ENCODE assay signal across 8 mouse cellular contexts in genomic region chr13:43364985-43365824, GRCm38 (mm10). TPM values are rescaled to one million over a fixed set of nuclear protein-coding genes. Genes with fewer than 3 reads are reported as not detected.
DNase-seq lines count a peak whose midpoint lies in the region; ATAC-seq lines count a peak whose summit lies in the region.

Gene Sirt5, plus strand, starts transcription at chr13:43365496.

- H3K9ac ChIP-seq in intestine, embryonic 14.5 days (ENCODE audit: low read length): peak within 1 kb of the TSS; percentile 68

- peak within 1 kb of the TSS; percentile 90 for H3K4me2 ChIP-seq in intestine, embryonic 14.5 days (ENCODE audit: low read length)

- DNase-seq in adipocyte (ENCODE audit: low spot score): peak; percentile 34
- DNase-seq in embryo, embryonic 10 days (ENCODE audit: low spot score): peak; percentile 92
- peak; percentile 88 for DNase-seq in gastrocnemius, postnatal 14 days
- DNase-seq in intestine, embryonic 14.5 days (ENCODE audit: low spot score): peak; percentile 94
- DNase-seq in left cerebral cortex, postnatal 14 days (ENCODE audit: low spot score in 2 of 2): peak; percentile 83 to 84
- peak; percentile 95 for DNase-seq in mesoderm, embryonic 11.5 days (ENCODE audit: low read depth, low spot score)
- DNase-seq in right cerebral cortex, postnatal 36 days (ENCODE audit: low spot score in 2 of 2): peak; percentile 64 to 65
- peak; percentile 89 for DNase-seq in yolk sac, embryonic 10.5 days (ENCODE audit: low spot score)

- H3K27me3 ChIP-seq in intestine, embryonic 14.5 days (replicated peaks; ENCODE audit: control insufficient read depth, insufficient read depth, low read length): no peaks in the 10 kb centered on the region

- peak within 1 kb of the TSS; percentile 54 for H3K27ac ChIP-seq in intestine, embryonic 14.5 days (ENCODE audit: low read depth)

- WGBS in intestine, embryonic 14.5 days: 16% methylated on average over 42 of the region's 42 CpGs

- no peaks in the 10 kb centered on the region for H3K36me3 ChIP-seq in intestine, embryonic 14.5 days (ENCODE audit: control insufficient read depth, insufficient read depth, low read length)

- H3K9me3 ChIP-seq in intestine, embryonic 14.5 days (ENCODE audit: control insufficient read depth, low read length): no peaks in the 10 kb centered on the region

- intact Hi-C loops in gastrocnemius, postnatal 14 days (cut with DNase I; ENCODE audit: low total_unique reads): no loop called here
- intact Hi-C loops in left cerebral cortex, postnatal 14 days (cut with DNase I): loop anchor here (2.0 kb wide), 1 partner anchor 60 kb away; the partner anchor contains the start of gene Gfod1

- H3K4me1 ChIP-seq in intestine, embryonic 14.5 days (replicated peaks; ENCODE audit: control insufficient read depth, insufficient read depth, low read length): 0 out of 2 replicates have a peak, but pooled peaks cover 5% of the 10 kb centered on the region

- peak; percentile 95 for ATAC-seq in intestine, embryonic 14.5 days (replicated peaks; ENCODE audit: low FRiP score, low TSS enrichment, low read depth)

- peak within 1 kb of the TSS; percentile 55 for H3K4me3 ChIP-seq in intestine, embryonic 14.5 days (ENCODE audit: low read depth, low read length)

RNA-seq across cellular contexts. Expression of gene Sirt5, which starts in this region (rescaled TPM):
- 10 to 100 TPM; 13.6 to 15.8 TPM for total RNA-seq in gastrocnemius, postnatal 14 days (2021)
- polyA plus RNA-seq in intestine, embryonic 14.5 days (2014; fragmentation: Nextera tagmentation; extraction: Ambion mirVana): 16.8 and 20.7 TPM in 2 replicates
- 10 to 100 TPM; 16.3 to 18.7 TPM for total RNA-seq in left cerebral cortex, postnatal 14 days (2021)

Comparison
In these comparisons a context has a peak if more than half of its experiments do, and no peak if none do; other contexts are left out.
1. Peak in every context shown above with its lines: DNase-seq, ATAC-seq, H3K4me3 ChIP-seq and H3K27ac ChIP-seq.
2. DNase-seq: peak in every context shown above with its lines; median percentile 95 in mesoderm, embryonic 11.5 days; 94 in intestine, embryonic 14.5 days; 92 in embryo, embryonic 10 days; 89 in yolk sac, embryonic 10.5 days; 88 in gastrocnemius, postnatal 14 days; 84 in left cerebral cortex, postnatal 14 days; 64 in right cerebral cortex, postnatal 36 days; 34 in adipocyte.